Mouse (Mus musculus) hindbrain, embryonic 11.5 days (tissue): ENCODE results near the gene Gm9844. TPM values are rescaled to one million over a fixed set of nuclear protein-coding genes. Genes with fewer than 3 reads are reported as not detected.

Experiments
- ATAC-seq: fragments of 200-750 bp; cut with Nextera tagmentation; 2 replicates; pipeline ENCODE4 v1.8.0; 2017; ENCODE audit warnings: mild to moderate bottlenecking, moderate TSS enrichment, moderate library complexity; ENCODE audit not compliant: low FRiP score
- DNase-seq: peaks from one replicate; pipeline ENCODE4 v3.0.0-alpha.2; 2015; ENCODE audit warnings: low spot score
- H3K27ac ChIP-seq: fragments of 300-500 bp; sonication (generic); 2 replicates; pipeline ENCODE4 v1.5.1; 2014; ENCODE audit warnings: mild to moderate bottlenecking, low read depth, low read length
- H3K27me3 ChIP-seq: fragments of 300-500 bp; sonication (generic); 2 replicates; pipeline ENCODE4 v1.6.1; 2014; ENCODE audit warnings: mild to moderate bottlenecking, low read length, moderate library complexity, mixed read lengths; ENCODE audit not compliant: control insufficient read depth, insufficient read depth
- H3K36me3 ChIP-seq: fragments of 300-500 bp; sonication (generic); 2 replicates; pipeline ENCODE4 v1.6.1; 2014; ENCODE audit warnings: mild to moderate bottlenecking, low read length, moderate library complexity, mixed read lengths; ENCODE audit not compliant: control insufficient read depth, insufficient read depth
- H3K4me1 ChIP-seq: fragments of 300-500 bp; sonication (generic); replicated peaks from 2 replicates; pipeline ENCODE4 v1.6.1; 2014; ENCODE audit warnings: low read length, mixed read lengths; ENCODE audit not compliant: control insufficient read depth, insufficient read depth
- H3K4me2 ChIP-seq: fragments of 300-500 bp; sonication (generic); replicated peaks from 2 replicates; pipeline ENCODE4 v1.6.1; 2014; ENCODE audit warnings: mild to moderate bottlenecking, low read depth, low read length
- H3K4me3 ChIP-seq: fragments of 300-500 bp; sonication (generic); 2 replicates; pipeline ENCODE4 v1.5.1; 2014; ENCODE audit warnings: low read depth, low read length
- H3K9ac ChIP-seq: fragments of 300-500 bp; sonication (generic); 2 replicates; pipeline ENCODE4 v1.6.1; 2014; ENCODE audit warnings: low read depth, low read length
- H3K9me3 ChIP-seq: fragments of 300-500 bp; sonication (generic); 2 replicates; pipeline ENCODE4 v1.6.1; 2016; ENCODE audit warnings: low read length; ENCODE audit not compliant: control insufficient read depth
- WGBS: fragments of 180-500 bp; shearing (Covaris S2); extraction: QIAGEN DNeasy Blood & Tissue Kit; methylation state at CpG from one replicate; pipeline ENCODE4 v1.1.7; 2014; 5-methylcytosine and 5-hydroxymethylcytosine counted together
- polyA plus RNA-seq: library from polyadenylated mRNA; unstranded; fragments of >200 nt; fragmentation: Nextera tagmentation; extraction: Ambion mirVana; gene quantifications from 2 replicates; pipeline ENCODE4 v1.2.1, GENCODE M21; 2014

Gm9844 gene
- polyA plus RNA-seq, 1 experiment from 2014 or later, result 20.9 TPM

GRCm38 (mm10) chr7:24882416-24883199, 20.6 kb downstream of the Gm9844 start:
- Histone ChIP-seq H3K27ac (no peak overlapping the region), H3K36me3 (peaks cover 7% of the 10 kb centered on the region; the same call in 1 of the 2 replicates), H3K9me3 (no peaks in the 10 kb centered on the region), H3K4me2 (no peak overlapping the region), H3K27me3 (no peaks in the 10 kb centered on the region), H3K9ac (no peak overlapping the region), H3K4me1 (peaks cover 10% of the 10 kb centered on the region), H3K4me3 (no peak overlapping the region)
- 92% methylated on average over 9 of the region's 9 CpGs for WGBS
- ATAC-seq (no peak), DNase-seq (no peak)

GRCm38 (mm10) chr7:24883896-24884692, 22.1 kb downstream of the Gm9844 start, which contains the start of gene Rps19:
TSS of gene Rps19 (plus strand) at chr7:24884371.
- no peaks in the 10 kb centered on the region for H3K27me3 ChIP-seq
- peak within 1 kb of the TSS; percentile 86 for H3K27ac ChIP-seq
- DNase-seq (peak; percentile 99), ATAC-seq (peak; percentile 93)
- peaks cover 10% of the 10 kb centered on the region for H3K4me1 ChIP-seq
- H3K36me3 ChIP-seq, result peaks cover 16% of the 10 kb centered on the region; the same call in 1 of the 2 replicates
- peak within 1 kb of the TSS; percentile 49 for H3K4me2 ChIP-seq
- peak within 1 kb of the TSS; percentile 99 for H3K9ac ChIP-seq
- H3K9me3 ChIP-seq, result no peaks in the 10 kb centered on the region
- WGBS, result under 1% methylated on average over 50 of the region's 57 CpGs
- peak within 1 kb of the TSS; percentile 97 for H3K4me3 ChIP-seq

GRCm38 (mm10) chr7:24884693-24885291, 22.8 kb downstream of the Gm9844 start:
- under 1% methylated on average over 45 of the region's 47 CpGs for WGBS
- DNase-seq (no peak), ATAC-seq (peak; percentile 5; the same call in 1 of the 2 replicates)
- Histone ChIP-seq H3K4me1 (peaks cover 10% of the 10 kb centered on the region), H3K27me3 (no peaks in the 10 kb centered on the region), H3K4me3 (peak overlapping the region; percentile 97), H3K9ac (peak overlapping the region; percentile 99), H3K27ac (peak overlapping the region; percentile 86), H3K36me3 (peaks cover 17% of the 10 kb centered on the region; the same call in 1 of the 2 replicates), H3K9me3 (no peaks in the 10 kb centered on the region), H3K4me2 (peak overlapping the region; percentile 49)

DNA sequence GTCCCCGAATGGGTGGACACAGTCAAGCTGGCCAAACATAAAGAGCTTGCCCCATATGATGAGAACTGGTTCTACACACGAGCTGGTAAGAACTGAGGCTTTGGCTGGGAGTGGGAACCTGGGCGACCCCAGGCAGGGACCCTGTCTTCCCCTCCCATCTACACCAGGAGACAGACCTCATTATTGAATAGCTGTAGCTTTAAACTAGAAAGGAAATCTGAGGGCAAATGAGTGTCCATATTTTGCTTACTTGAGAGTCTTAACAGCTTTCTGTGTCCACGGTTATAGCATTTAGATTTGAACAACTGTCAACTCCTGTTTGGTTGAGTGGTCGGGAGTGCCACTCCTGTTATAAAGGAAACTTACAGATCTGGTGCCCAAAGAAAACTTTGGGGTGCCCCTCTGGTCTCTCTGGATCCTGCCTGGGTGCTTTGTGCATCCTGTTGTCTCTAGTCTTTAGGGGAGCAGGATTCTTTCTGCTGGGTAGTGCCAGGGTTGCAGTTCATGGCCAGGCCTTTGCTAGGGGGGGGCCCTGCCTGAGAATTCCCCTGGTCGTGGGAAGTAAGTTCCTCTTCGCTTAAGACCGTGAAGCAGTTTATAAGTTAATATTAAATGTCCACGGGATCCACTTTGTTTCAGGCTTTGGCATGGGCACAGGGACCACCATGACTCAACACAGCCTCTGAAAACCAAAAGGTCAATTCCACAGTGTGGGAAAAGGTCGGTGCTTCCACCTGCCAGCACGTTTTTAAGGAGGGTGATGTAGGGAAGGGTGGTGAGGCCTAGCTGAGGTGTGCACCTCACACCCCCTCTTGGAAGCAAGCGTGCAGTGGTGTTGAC, 23.7 kb downstream of the Gm9844 start:
- peaks cover 10% of the 10 kb centered on the region for H3K4me1 ChIP-seq
- 47% methylated on average over 12 of the region's 12 CpGs for WGBS

DNA sequence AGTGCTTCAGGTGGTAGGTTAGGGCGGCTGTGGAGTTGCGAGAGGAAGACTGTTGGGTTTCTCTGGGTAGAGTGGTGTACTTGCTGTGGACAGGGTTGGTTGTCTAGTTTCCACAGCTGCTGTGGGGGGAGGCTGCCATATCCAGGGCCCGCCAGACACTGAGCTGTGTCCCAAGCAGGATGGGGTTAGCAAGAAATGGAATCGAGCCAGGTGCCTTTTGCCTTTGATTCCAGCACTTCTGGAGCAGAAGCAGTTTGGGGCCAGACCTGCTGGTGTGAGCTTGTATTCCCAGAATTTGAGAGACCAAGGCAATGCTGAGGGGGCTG, 24.3 kb downstream of the Gm9844 start:
- WGBS, result 74% methylated on average over 4 of the region's 4 CpGs
- peaks cover 20% of the 10 kb centered on the region; the same call in 1 of the 2 replicates for H3K36me3 ChIP-seq

More for the DNA sequence above, 23.7 kb downstream of the Gm9844 start:
- Histone ChIP-seq H3K4me3 (peak overlapping the region; percentile 97), H3K9ac (peak overlapping the region; percentile 99), H3K36me3 (peaks cover 20% of the 10 kb centered on the region; the same call in 1 of the 2 replicates), H3K9me3 (no peaks in the 10 kb centered on the region), H3K27me3 (no peaks in the 10 kb centered on the region), H3K4me2 (peak overlapping the region; percentile 49), H3K27ac (no peak overlapping the region)
- no peak for DNase-seq
- no peak for ATAC-seq

DNA sequence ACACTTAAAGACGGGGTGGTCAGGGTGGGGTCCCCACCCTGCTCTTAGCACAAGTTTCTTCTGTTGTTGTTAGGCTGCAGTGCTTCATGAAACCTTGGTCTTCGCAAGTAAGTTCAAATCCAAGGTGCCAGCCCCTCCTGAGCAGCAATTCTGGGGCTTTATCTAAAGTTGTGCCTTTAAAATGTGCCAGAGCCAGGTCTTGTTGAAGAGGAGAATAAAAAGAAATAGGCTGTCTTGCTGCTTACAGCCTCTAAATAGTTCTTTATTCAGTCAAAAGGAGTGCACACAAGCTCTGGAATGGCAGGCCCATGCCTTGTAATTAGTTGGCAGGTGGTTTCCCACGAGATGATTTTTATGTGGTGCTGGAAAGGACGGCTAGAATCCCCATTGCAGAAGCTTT, 25.1 kb downstream of the Gm9844 start:
- peaks cover 10% of the 10 kb centered on the region for H3K4me1 ChIP-seq
- 0 out of 2 replicates have a peak overlapping the region, but pooled peaks have one; percentile 4 for H3K4me3 ChIP-seq
- DNase-seq (no peak), ATAC-seq (no peak)
- H3K27ac ChIP-seq, result no peak overlapping the region
- H3K36me3 ChIP-seq, result peaks cover 20% of the 10 kb centered on the region; the same call in 1 of the 2 replicates
- no peak overlapping the region for H3K4me2 ChIP-seq
- H3K9ac ChIP-seq, result no peak overlapping the region
- 76% methylated on average over 4 of the region's 4 CpGs for WGBS
- no peaks in the 10 kb centered on the region for H3K9me3 ChIP-seq
- H3K27me3 ChIP-seq, result no peaks in the 10 kb centered on the region

More for the DNA sequence above, 24.3 kb downstream of the Gm9844 start:
- ATAC-seq, result no peak
- H3K27ac ChIP-seq, result no peak overlapping the region
- no peaks in the 10 kb centered on the region for H3K9me3 ChIP-seq
- no peaks in the 10 kb centered on the region for H3K27me3 ChIP-seq
- peak overlapping the region; percentile 3; the same call in 1 of the 2 replicates for H3K9ac ChIP-seq
- DNase-seq, result no peak
- H3K4me2 ChIP-seq, result peak overlapping the region; percentile 49
- peaks cover 10% of the 10 kb centered on the region for H3K4me1 ChIP-seq
- H3K4me3 ChIP-seq, result peak overlapping the region; percentile 97

- Histone ChIP-seq H3K27ac (0 out of 2 replicates have a peak overlapping the region, but pooled peaks have one; percentile 24), H3K4me1 (peaks cover 10% of the 10 kb centered on the region), H3K36me3 (peaks cover 20% of the 10 kb centered on the region; the same call in 1 of the 2 replicates), H3K9ac (no peak overlapping the region), H3K27me3 (no peaks in the 10 kb centered on the region), H3K4me2 (no peak overlapping the region), H3K9me3 (no peaks in the 10 kb centered on the region), H3K4me3 (no peak overlapping the region)
- WGBS, result 79% methylated on average over 6 of the region's 6 CpGs
- DNase-seq (no peak), ATAC-seq (no peak; the same call in 1 of the 2 replicates)
These were observed 27.6 kb downstream of the Gm9844 start for GRCm38 (mm10) chr7:24889431-24890220.
